Mouse (Mus musculus) CH12.LX (cell line): ENCODE data around the gene Igf1r.

Experiments used
- BHLHE40 ChIP-seq: IDR thresholded peaks from 2 replicates; pipeline ENCODE4 v1.6.1; 2011; ENCODE audit warnings: mild to moderate bottlenecking, low read depth, low read length, improper control_type of control experiment
- CHD1 ChIP-seq: IDR thresholded peaks from 2 replicates; pipeline ENCODE4 v1.6.1; 2012; ENCODE audit warnings: low read depth, low read length, improper control_type of control experiment, inconsistent platforms
- CTCF ChIP-seq, 2 experiments: IDR thresholded peaks in 1 of 2; conservative IDR thresholded peaks in 1 of 2; 2 replicates each; pipeline ENCODE4 v1.5.1; 2011 to 2012; ENCODE audit warnings: low read depth in 2 of 2, low read length in 2 of 2, improper control_type of control experiment in 1 of 2, inconsistent platforms in 1 of 2, mild to moderate bottlenecking in 1 of 2, moderate library complexity in 1 of 2
- MAFK ChIP-seq: IDR thresholded peaks from 2 replicates; pipeline ENCODE4 v1.6.1; 2011; ENCODE audit warnings: low read length, improper control_type of control experiment; ENCODE audit not compliant: insufficient replicate concordance
- MXI1 ChIP-seq: IDR thresholded peaks from 2 replicates; pipeline ENCODE4 v1.6.1; 2011; ENCODE audit warnings: mild to moderate bottlenecking, low read depth, low read length, improper control_type of control experiment
- NELFE ChIP-seq: IDR thresholded peaks from 2 replicates; pipeline ENCODE4 v1.6.1; 2011; ENCODE audit warnings: low read depth, low read length, improper control_type of control experiment
- POLR2A ChIP-seq: IDR thresholded peaks from 2 replicates; pipeline ENCODE4 v1.6.1; 2011; ENCODE audit warnings: low read depth, mild to moderate bottlenecking, improper control_type of control experiment, low read length
- UBTF ChIP-seq: IDR thresholded peaks from 2 replicates; pipeline ENCODE4 v1.6.1; 2012; ENCODE audit warnings: low read depth, mild to moderate bottlenecking, inconsistent platforms, low read length, improper control_type of control experiment, moderate library complexity
- ZMIZ1 ChIP-seq: IDR thresholded peaks from 2 replicates; pipeline ENCODE4 v1.6.1; 2012; ENCODE audit warnings: low read depth, mild to moderate bottlenecking, inconsistent platforms, low read length, improper control_type of control experiment
- ZNF384 ChIP-seq: IDR thresholded peaks from 2 replicates; pipeline ENCODE4 v1.6.1; 2012; ENCODE audit warnings: low read depth, low read length, improper control_type of control experiment, inconsistent platforms

GRCm38 (mm10) chr7:68209039-68209438 lies 256.4 kb downstream of the Igf1r start:
- TF ChIP-seq CTCF (conservative IDR thresholded peaks at IDR 0.05 in 1 of 2, IDR thresholded peaks at IDR 0.05 in 1 of 2; ENCODE audit: low read depth in 2 of 2, low read length in 2 of 2) = peak in 1 of 2 experiments; percentile 30; a peak in 2 of 4 replicates
- no peak for TF ChIP-seq MAFK
- no peak for TF ChIP-seq POLR2A
- no peak for TF ChIP-seq BHLHE40
- no peak for TF ChIP-seq MXI1
- TF ChIP-seq ZMIZ1 = no peak
- no peak for TF ChIP-seq CHD1
- TF ChIP-seq UBTF = no peak
- TF ChIP-seq NELFE = no peak
- no peak for TF ChIP-seq ZNF384
